Mouse (Mus musculus) bone marrow macrophage, adult 2 months (primary cell): ENCODE results near the gene Slc25a41.

ENCODE experiments used
- CTCF ChIP-seq: IDR thresholded peaks from 2 replicates; pipeline ENCODE4 v1.5.1; 2012; ENCODE audit warnings: low read depth, mild to moderate bottlenecking, low read length, moderate library complexity
- POLR2A ChIP-seq: IDR thresholded peaks from 2 replicates; pipeline ENCODE4 v1.6.1; 2012; ENCODE audit warnings: mild to moderate bottlenecking, low read depth, low read length, borderline replicate concordance

DNA sequence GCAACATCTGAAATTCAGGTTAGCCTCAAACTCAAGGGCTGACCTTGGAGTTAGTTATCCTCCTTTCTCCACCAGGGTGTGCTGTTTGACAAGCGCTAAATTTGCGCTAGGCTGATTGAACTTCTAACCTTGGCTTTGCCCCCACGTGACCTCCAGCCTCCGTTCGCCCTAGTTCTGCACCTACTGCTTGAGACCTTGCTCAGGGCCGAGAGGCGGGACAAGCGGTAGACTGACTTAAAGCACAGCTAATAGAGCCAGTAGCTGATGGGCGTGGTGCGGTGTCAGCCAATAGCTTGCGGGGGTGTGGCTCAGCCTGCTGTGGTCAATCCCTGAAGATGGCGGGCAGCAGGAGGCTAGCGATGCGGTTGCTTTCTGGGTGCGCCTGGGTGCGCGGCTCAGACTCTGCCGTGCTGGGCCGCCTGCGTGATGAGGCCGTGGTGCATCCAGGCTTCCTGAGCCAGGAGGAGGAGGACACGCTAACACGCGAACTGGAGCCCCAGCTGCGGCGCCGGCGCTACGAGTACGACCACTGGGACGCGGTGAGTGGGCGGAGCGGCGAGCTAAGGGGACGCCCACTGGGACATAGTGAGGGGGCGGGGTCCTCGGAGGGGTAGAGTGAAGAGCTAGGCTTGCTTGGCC lies 44.3 kb downstream of the Slc25a41 start, which contains the start of gene Alkbh7:
- TF ChIP-seq CTCF: no peak
- no peak for TF ChIP-seq POLR2A
